Mouse (Mus musculus) stomach, embryonic 16.5 days (tissue): ENCODE results near the gene Trpv4. TPM values are rescaled to one million over a fixed set of nuclear protein-coding genes. Genes with fewer than 3 reads are reported as not detected.

Source experiments
- ATAC-seq: fragments of 200-750 bp; cut with Nextera tagmentation; 2 replicates; pipeline ENCODE4 v1.8.0; 2017; ENCODE audit warnings: moderate number of reproducible peaks, moderate TSS enrichment; ENCODE audit not compliant: insufficient read depth, low FRiP score
- H3K27ac ChIP-seq: fragments of 300-500 bp; sonication (generic); 2 replicates; pipeline ENCODE4 v1.5.1; 2014; ENCODE audit warnings: low read length
- H3K27me3 ChIP-seq: fragments of 300-500 bp; sonication (generic); 2 replicates; pipeline ENCODE4 v1.6.1; 2014; ENCODE audit warnings: low read length, control low read depth, mixed read lengths; ENCODE audit not compliant: control insufficient read depth, insufficient read depth
- H3K36me3 ChIP-seq: fragments of 300-500 bp; sonication (generic); 2 replicates; pipeline ENCODE4 v1.6.1; 2014; ENCODE audit warnings: low read length; ENCODE audit not compliant: control insufficient read depth, insufficient read depth
- H3K4me1 ChIP-seq: fragments of 300-500 bp; sonication (generic); 2 replicates; pipeline ENCODE4 v1.6.1; 2014; ENCODE audit warnings: low read length, control low read depth, mixed read lengths; ENCODE audit not compliant: control insufficient read depth, insufficient read depth
- H3K4me2 ChIP-seq: fragments of 300-500 bp; sonication (generic); 2 replicates; pipeline ENCODE4 v1.6.1; 2014; ENCODE audit warnings: low read depth, low read length, mixed read lengths
- H3K4me3 ChIP-seq: fragments of 300-500 bp; sonication (generic); replicated peaks from 2 replicates; pipeline ENCODE4 v1.5.1; 2014; ENCODE audit warnings: mild to moderate bottlenecking, low read length
- H3K9ac ChIP-seq: fragments of 300-500 bp; sonication (generic); 2 replicates; pipeline ENCODE4 v1.6.1; 2014; ENCODE audit warnings: low read length
- H3K9me3 ChIP-seq: fragments of 300-500 bp; sonication (generic); replicated peaks from 2 replicates; pipeline ENCODE4 v1.6.1; 2016; ENCODE audit warnings: low read length, control low read depth; ENCODE audit not compliant: control insufficient read depth
- whole genome bisulfite sequencing: fragments of 180-500 bp; shearing (Covaris S2); extraction: QIAGEN DNeasy Blood & Tissue Kit; methylation state at CpG from one replicate; pipeline ENCODE4 v1.1.7; 2014; 5-methylcytosine and 5-hydroxymethylcytosine counted together
- polyA plus RNA-seq: library from polyadenylated mRNA; unstranded; fragments of >200 nt; fragmentation: Nextera tagmentation; extraction: Ambion mirVana; gene quantifications from 2 replicates; pipeline ENCODE4 v1.2.1, GENCODE M21; 2015

The Trpv4 gene
- polyA plus RNA-seq, 1 experiment from 2014 or later: 2.8 TPM

- H3K27ac ChIP-seq: no peak overlapping the region
- ATAC-seq: no peak
- H3K36me3 ChIP-seq: no peaks in the 10 kb centered on the region
- no peaks in the 10 kb centered on the region for H3K27me3 ChIP-seq
- H3K9me3 ChIP-seq: no peaks in the 10 kb centered on the region
- no peak overlapping the region for H3K9ac ChIP-seq
- H3K4me2 ChIP-seq: no peak overlapping the region
- peaks cover 67% of the 10 kb centered on the region for H3K4me1 ChIP-seq
- H3K4me3 ChIP-seq: no peak overlapping the region
- WGBS: 46% methylated on average over 2 of the region's 2 CpGs
Measured at GRCm38 (mm10) chr5:114572997-114573396, 85.2 kb downstream of the Trpv4 start.

Other genes with a start within 250 kb of the Trpv4 start
- gene Mmab, start 214.4 kb downstream of the Trpv4 start, polyA plus RNA-seq: 30.6 and 31.3 TPM in 2 replicates
- gene Mvk, start 214.2 kb downstream of the Trpv4 start, polyA plus RNA-seq: 56.3 and 60.1 TPM in 2 replicates
- gene Fam222a, start 90.4 kb downstream of the Trpv4 start, polyA plus RNA-seq: 1.4 and 1.6 TPM in 2 replicates
- 208 and 281 TPM in 2 replicates for gene Gltp, start 32.6 kb upstream of the Trpv4 start, polyA plus RNA-seq
- gene Tchp, start 49.3 kb upstream of the Trpv4 start, polyA plus RNA-seq: 9.3 and 9.4 TPM in 2 replicates
- gene Ankrd13a, start 116.3 kb upstream of the Trpv4 start, polyA plus RNA-seq: 12.7 and 13.1 TPM in 2 replicates
- 35.9 and 42.0 TPM in 2 replicates for gene Git2, start 117.1 kb upstream of the Trpv4 start, polyA plus RNA-seq
- gene 1500011B03Rik, start 165.0 kb upstream of the Trpv4 start, polyA plus RNA-seq: 66.8 and 71.8 TPM in 2 replicates
- not detected in 2 replicates for gene 4930519G04Rik, start 195.2 kb upstream of the Trpv4 start, polyA plus RNA-seq
- 0.18 TPM in 1 of 2 replicates, not detected in the other for gene Gm9936, start 200.3 kb upstream of the Trpv4 start, polyA plus RNA-seq
- 7.8 and 8.1 TPM in 2 replicates for gene Oasl2, start 238.5 kb upstream of the Trpv4 start, polyA plus RNA-seq